Mouse (Mus musculus): Measurements from ENCODE around the gene Igfbp7.

Gene Igfbp7

DNA sequence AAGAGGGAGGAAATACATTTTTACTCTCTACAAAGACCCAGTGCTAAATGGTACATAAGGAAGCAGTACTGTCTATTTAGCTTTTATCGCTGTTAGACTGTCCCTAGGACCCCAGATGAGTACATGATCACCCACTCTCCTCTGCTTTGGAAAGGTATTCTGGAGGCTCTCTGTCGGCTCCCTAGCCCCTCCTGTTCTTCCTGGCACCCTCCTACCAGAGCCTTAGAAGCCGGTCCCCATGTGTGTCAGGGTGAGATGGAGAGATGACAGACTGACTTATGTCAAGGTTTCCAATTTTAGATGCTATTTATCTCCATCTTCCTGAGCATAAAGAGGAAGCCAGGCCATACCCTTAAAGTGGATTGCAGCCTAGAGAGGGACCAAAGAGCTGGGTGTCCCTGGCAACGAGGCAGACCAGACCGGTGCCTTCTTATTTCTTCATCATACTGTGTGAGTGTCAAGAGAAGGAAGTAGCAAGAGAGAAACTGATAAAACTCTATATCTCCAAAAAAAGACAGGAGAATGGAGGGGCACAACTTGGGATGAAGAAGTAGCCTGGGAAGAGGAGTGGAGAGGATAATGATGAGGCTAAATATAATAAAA is 2.3 kb downstream of the Igfbp7 start:
- no peak for DNase-seq (ENCODE audit: low read depth)

DNA sequence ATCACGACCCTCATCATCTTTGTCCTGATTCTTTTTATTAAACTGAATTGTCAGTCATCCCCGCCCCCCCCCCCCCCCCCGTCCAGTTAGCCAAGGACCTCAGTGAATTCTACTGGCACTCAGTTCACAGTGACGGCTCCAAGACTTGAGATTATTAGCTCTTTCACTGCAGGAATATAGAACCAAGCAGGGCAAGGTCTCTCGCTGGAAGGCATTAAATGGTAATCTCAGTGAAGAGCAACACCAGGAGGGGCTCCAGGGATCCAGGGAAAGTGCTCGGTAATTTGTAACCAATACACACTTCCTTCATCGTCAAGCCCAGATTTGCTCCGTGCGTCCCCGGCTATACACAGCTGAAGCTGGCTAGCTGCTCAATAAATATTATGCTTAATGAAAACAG is 2.9 kb downstream of the Igfbp7 start:
- DNase-seq (ENCODE audit: low read depth): no peak

DNA sequence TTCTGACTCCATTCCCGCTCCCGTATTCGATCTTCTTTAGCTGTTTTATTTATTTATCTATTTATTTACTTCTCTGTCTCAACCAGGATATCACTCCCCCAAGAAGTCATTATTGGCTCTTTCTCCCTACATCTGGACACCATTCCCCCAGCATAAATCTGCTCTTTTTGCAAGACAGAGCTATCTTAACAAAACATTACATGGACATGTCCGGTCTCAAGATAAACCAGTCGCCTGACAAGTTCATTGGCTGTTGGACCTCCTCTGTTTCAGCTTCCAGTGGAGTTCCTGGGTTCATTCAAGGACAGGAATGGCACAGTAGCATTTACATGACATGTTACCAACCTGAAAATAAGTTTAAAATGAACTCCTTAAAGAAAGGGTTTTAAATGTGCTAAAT is 4.9 kb downstream of the Igfbp7 start:
- DNase-seq (ENCODE audit: low read depth): no peak

DNA sequence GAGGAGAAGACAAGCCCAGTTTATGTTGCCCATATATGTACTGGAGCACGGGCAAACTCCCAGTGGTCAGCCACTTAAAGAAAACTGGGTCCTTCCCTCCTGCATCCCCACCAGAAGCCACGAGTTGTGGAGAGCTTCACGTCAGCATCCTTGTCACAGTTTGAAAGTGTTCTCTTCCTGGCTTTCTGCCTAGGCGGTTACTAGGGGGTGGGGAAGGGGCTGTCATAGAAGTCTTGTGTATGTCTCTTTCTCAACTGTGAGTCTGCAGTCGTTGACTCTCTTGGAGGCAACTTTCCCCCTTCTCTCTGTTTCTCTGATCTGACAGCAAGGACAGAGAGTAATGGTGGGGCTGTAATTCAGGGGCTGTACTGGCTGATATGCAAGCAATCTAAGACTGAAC is 5.7 kb downstream of the Igfbp7 start:
- no peak for DNase-seq (ENCODE audit: low read depth)

DNA sequence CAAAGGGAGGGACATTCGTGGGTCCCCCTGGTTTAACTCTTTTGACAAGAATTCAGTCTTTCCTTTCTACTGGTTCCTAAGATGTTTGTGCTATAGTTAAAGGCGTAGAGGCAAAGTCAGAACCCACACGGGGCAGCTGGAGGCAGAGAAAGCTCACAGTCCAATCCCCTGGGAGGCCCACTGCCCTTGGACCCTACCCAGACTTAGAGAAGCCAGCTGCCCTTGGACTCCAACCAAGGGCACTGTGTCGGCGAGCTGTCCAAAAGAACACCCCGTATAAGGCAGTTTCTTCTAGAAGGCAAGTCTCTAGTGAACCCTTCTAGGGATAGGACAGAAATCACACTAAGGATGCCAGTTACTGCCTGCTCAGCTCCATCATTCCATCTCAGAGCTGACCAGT is 7.0 kb downstream of the Igfbp7 start:
- DNase-seq (ENCODE audit: low read depth): no peak

DNA sequence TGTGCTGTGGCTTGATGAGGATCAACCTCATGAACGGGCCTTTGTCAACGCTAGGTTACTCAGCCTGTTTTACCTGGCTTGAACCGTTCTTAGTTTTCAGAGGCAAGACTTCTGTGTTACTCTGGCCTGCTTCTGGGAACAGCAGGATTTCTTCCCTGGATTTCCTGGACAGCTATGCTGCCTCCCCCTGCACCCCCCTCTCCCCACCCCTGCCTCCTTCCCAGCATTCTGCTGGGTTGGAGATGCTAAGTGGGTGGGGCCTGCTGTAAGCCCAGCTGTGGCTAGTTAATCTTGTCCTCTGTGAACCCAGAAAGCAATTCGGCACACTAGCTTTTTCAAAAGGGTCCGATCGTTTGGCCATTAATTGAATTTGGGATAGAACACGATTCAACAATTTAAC is 7.7 kb downstream of the Igfbp7 start:
- DNase-seq (ENCODE audit: low read depth): no peak

DNA sequence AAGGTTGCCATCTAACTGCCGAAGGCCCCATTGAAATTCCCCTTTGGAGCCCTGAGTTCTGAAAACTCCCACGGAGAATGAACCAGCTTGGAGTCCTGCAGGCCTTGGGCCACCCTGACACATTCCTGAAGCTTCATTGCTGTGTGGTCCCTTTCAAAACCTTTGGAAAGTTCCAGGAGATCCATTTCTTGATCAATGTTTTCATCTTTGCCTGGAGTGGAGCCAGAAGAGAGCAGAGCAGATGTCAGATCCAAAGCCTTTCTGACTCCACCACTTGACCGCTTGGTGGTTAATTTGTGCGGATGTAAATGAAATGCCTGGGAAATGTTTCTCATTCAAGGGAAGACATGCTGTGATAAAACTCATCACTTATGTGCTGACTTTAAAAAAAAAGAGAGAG is 8.8 kb downstream of the Igfbp7 start:
- DNase-seq (ENCODE audit: low read depth): no peak

DNA sequence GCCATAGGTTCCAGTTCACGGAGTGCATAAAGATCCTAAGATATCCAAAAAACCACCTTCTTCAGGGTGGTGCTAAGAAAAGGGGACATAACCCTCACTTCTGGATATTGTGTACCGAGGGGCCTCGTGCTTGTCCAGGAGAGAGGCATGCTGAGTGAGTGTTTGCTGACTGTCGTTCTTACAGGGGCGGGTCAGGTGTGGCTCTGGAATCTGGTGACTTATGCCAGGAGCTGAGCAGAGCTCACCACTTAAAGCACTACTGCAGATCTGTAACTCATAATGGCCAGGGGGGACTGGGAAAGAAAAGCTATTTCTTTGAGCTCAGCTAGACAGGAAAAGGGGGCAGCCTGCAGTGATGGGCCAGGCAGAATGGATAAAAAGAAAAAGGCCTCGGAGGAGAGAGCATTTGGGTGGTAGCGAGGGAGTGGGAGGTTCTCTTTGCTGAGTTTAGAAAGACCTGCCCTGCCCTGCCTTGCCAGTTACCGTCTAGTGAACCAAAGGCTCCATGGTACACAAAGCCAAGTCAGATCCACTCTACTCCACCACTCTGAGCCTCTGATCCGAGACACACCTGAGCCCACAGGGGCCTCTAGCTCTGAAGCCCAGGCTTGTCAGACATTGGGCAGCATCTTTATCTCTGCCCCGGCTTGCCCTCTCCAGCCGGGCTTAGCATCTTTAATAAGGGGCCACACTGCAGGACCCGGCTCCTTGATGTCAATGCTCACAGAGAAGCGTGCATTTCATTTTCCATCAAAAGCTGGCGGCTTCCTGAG is 9.4 kb downstream of the Igfbp7 start:
- DNase-seq (ENCODE audit: low read depth): no peak

DNA sequence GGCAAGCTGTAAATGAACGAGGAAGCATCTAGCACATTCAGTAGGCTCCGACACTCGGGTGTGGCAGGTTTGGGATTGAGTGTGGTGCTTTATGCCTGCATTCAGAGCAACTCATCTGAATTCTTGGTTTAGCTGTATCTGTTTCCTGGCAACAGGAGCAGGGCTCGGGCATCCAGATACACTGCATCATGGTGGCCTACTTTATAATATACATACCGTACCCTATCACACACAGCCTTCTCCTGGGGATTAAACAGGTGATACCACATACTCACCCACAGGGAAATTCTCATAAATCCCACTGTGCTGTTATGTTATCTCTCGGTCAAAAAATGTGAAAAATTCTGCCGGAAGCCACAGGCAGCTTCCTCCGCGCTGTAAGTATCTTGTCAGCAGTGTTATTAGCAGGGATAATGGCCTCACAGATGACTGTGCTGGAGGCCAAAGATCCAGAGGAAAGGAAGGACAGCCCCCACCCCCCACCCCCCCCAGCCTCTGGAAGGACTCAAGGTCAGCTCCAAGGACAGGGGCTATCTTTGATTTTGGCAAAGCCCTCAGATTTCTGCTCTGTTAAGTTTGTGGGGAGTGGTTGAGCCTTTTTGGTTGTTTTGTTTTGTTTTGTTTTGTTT is 13.7 kb downstream of the Igfbp7 start:
- DNase-seq (ENCODE audit: low read depth): no peak

DNA sequence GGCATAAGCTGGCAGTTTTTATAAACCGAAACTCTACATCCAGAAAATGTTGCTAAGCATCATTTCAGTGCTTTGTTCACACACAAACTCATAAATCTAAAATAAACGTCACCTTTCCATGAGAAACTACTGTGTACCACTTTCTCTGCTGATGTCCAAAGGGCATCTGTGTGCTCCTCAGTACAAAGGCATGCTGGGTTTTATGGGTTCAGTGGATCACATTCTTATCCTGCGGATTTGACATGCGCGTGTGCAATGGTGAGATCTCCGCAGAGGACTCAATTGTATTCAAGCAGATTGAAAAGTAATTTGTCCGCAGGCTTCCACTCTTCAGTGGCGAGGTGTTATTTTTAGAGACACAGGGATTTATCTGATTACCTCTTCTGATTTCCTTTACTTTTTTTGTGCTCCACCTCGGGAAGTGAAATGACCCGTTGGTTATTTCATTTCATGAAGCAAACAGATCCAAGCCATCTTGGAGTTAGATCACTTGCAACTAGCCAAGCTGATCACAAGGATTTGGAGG is 14.7 kb downstream of the Igfbp7 start:
- DNase-seq (ENCODE audit: low read depth): no peak

DNA sequence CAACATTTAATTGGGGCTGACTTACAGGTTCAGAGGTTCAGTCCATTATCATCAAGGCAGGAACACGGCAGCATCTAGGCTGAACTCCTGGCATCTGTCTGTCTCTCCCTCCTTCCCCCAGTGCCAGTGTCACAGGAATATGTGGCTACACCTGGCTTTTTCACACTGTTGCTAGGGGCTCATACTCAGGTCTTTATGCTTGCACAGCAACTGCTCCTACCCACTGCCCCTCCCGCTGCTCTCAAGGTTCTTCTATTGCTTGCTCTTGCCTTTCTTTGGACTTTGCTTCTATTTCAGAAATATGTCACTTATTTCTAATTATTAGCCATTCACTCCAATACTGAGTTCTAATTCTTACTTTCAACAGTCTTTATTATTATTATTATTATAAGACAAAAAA is 17.6 kb downstream of the Igfbp7 start:
- no peak for DNase-seq (ENCODE audit: low read depth)

DNA sequence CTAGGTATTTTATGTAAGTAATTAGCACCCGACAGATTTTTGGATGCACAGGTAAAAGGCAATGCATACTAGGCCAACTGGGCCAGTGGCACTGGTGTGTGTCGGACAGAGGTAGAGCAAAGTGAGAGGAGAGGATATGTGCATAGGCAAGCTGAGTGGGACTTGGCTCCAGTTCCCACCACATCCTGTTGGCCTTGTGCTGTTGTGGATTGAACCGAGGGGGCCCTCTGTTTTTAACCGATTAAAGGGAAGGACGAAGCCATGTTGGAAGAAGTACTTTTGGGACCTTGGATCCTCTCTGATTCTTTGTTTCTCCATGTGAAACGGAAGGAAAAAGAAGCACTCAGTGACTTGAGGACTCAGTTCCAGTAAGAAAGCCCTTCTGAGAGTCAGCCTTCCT is 19.5 kb downstream of the Igfbp7 start:
- DNase-seq (ENCODE audit: low read depth): no peak

DNA sequence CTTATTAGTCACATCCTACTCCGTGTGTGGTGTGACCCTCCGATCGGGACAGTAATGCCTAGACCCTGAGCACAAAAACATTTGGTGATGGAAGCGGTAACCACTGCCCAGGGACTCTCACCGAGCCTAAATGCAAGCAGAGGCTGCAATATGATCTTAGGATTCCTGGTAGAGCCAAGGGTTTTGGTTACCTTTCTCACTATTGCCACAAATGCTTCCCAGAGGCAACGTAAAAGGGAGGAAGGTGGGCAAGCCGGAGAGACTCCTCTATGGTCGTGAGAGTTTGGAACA is 20.5 kb downstream of the Igfbp7 start:
- no peak for DNase-seq (ENCODE audit: low read depth)

DNA sequence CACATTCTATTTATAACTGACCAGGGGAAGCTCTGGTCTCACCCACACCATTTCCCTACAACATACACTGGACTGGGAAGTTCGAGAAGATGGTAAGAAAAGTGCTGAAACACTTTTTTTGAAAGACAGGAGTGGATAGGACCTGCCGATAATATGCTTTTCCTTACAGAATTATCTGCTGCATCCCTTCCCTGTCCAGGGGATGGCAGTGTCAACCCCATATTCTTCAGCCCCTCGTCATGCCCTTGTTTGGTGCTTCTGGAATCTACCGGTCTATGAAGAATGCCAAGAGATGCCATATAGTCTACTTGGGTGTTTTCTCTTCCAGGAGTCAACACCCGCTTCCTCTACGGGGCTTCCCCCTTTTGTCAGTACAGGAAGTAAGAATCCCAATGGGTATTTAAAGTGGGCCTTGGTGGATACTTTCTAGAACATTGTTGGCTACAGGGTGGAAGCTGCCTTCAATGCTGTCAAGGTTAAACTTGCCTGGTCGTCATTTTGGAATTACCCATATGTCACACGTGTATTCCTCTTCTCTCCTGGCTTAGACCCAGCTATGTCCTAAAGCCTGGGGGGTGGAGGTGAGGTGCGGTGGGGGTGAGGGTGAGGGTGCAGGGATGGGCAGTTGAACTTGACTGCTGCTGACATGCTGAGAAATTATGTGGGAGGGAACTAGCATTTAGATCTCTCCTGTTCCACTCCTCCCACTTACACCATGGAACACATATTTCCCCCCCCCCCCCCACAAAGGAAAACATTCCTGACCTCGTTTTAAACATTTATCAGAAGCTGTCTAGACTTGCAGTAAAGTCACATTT is 21.0 kb downstream of the Igfbp7 start:
- DNase-seq (ENCODE audit: low read depth): no peak

DNA sequence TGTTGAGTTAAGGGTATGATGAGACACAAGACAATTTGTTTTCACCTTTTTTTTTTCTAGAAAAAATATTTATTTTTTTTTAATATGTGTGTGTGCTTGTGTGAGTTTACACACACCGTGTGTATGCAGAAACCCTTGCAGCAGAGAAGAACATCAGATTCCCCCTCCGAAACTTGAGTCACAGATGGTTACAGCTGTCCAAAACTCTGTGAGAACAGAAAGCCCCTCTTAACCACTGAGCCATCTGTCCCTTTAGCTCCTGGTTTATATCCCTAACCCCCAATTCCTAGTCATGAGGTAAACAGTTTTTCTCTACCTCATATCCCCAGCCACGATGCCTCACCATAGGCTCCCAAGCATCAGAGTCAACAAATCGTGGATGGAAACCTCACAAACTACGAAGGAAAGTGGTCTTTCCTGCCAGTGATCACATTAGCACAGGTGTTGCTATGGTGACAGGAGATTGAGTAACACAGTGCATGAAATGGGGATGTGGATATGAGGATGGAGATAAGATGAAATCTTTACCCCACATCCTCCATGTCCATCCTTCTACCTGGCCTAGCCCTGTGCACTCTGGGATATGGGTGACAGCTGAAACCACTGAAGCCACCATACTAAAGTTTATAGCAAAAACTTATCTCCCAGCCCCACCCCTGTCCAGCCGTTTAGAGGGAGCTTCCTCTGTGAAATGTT is 21.8 kb downstream of the Igfbp7 start:
- no peak for DNase-seq (ENCODE audit: low read depth)

DNA sequence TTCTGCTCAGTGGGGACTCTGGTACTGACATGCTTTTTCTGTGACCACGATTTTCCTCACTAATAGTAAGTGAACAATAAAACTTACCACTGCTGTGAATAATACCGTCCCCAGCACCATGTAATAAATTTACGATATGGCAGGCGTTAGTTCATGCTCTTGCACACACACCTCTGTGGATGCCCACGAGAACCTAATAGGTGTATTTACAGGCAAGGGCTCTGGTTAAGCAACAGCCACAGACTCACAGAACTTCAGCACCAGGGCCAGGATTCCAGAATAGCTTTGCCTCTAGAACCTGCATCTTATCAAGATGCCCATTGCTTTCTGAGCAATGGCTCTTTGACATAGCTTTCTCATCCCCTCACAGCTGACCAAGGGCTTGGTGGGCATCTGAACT is 22.6 kb downstream of the Igfbp7 start:
- DNase-seq (ENCODE audit: low read depth): no peak

DNA sequence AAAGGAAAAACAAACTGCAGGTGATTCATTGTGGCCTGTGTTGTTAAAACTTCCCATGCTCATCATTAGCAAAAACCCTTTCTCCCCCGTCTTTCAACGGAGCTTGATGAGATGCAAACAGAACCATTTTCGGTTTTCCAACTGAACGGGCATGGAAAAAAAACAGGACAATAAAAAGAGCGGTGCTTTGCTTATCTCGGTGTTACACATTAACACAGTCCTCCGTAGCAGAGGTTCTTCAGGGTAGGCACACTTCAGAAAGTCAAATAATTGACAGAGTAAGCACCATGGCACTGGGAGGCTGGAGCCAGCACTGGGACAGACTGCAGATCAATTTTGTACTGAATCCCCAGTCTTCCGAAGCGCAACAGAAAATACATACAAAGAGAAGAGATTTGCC is 23.1 kb downstream of the Igfbp7 start:
- no peak for DNase-seq (ENCODE audit: low read depth)

DNA sequence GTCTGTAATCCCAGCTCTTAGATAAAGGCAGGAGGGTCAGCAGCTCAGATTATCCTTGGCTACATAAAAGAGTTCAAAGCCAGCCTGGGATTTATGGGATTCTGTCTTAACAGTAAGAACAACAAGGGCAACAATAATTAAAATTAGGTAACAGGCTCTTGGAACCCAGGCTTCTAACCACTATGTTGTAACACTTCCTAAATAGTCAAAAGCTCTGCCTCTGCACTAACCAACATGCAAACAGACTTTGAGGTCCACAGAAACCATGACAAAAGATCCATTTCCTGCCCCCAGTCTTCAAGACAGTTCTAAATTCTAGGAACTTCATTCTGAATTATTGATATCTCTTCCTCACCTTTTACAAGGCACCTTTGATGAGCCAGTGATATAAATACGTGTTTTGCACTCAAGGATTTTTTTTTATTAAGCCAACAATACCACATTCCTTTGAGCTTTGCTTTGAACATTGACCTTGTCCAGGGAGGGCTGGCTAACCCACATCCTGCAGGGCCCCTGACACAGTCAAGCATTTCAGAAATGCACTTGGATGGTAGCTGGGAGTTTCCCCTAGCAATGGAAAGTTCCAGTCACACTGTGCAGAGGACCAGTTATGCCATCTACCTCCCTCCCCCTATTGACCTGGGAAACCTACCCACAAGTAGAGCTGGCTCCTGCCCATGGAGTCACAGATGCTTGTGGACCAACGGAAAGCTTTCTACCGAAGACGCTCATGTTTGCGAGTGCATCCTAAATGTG is 23.9 kb downstream of the Igfbp7 start:
- peak; percentile 43 for DNase-seq (ENCODE audit: low read depth)

DNA sequence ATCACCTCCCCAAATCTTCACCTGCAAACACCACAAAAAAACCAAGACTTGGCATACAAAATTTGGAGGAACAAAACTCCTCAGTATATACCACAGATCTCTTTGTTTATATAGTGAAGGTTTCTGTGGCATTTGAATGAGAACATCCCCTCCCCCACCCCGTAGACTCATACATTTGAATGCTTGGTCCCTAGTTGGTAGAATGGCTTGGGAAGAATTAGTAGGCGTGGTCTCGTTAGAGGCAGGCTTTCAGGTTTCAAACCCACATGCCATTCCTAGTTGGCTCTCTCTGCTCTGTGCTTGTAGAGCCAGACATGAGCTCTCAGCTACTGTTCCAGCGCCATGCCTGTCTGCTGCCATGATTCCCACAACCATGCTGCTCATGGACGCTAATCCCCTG is 26.2 kb downstream of the Igfbp7 start:
- DNase-seq (ENCODE audit: low read depth): no peak

DNA sequence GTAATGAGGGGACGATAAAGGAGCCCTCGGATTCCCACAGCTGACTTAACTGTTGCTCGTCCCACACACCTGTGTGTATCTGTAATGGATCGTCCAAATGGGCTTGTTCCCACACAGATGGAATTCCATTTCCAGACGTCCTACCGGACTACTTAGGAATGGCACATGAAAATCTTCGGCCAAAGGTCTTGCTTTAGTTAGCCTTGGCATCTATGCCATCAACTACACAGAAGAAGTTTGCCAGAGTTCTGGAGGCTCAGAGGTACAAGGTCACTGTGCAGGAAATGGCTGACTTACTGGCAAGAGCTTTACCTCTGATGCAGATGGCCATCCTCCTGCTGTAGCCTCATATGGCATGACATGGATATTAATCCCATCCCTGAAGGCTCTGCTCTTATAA is 26.6 kb downstream of the Igfbp7 start:
- DNase-seq (ENCODE audit: low read depth): no peak

DNA sequence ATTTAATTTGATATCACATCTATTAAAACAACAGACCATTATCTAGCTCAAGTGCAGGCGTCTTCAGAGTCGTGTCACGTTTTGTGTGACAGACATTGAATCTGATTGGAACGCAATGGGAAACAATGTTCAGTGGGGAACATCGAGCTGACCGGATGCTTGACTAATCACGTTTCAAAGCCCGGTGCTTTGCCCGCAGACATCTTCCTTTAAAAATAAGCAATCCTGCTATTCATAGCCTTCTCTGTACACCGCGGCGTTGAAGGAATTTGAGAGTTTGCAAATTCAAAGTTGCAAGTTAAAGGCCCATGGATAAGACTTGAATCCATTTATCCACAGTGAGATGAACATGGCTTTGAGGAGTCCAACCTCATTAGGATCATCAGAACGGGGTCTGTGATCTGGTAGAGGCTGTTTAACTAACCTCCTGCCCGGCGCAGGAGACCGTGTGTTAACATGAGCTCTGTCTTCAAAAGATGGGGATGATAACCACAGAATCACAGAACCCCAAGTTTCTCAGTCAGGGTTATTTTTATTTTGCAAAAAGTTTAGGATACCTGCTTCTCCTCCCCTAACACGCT is 27.4 kb downstream of the Igfbp7 start:
- DNase-seq (ENCODE audit: low read depth): no peak
